8 mouse cellular contexts compared by ENCODE assay signal in genomic region chr12:34451198-34451597, GRCm38 (mm10).
DNase-seq lines count a peak whose midpoint lies in the region; ATAC-seq and TF ChIP-seq lines count a peak whose summit lies in the region.

No protein-coding gene starts in this region.

- H3K27ac ChIP-seq in layer of hippocampus, adult 2 months, result no peak overlapping the region
- no peak overlapping the region for H3K27ac ChIP-seq in embryonic fibroblast, embryonic 13.5 days (ENCODE audit: insufficient read depth, low read length)
- no peak overlapping the region for H3K27ac ChIP-seq in hindbrain, embryonic 12.5 days

- no peaks in the 10 kb centered on the region for H3K36me3 ChIP-seq in hindbrain, embryonic 12.5 days

- H3K9me3 ChIP-seq in hindbrain, embryonic 12.5 days (replicated peaks), result no peaks in the 10 kb centered on the region

- no peak for ATAC-seq in hindbrain, embryonic 12.5 days (ENCODE audit: low FRiP score)

- H3K27me3 ChIP-seq in hindbrain, embryonic 12.5 days, result no peaks in the 10 kb centered on the region

- H3K4me3 ChIP-seq in layer of hippocampus, adult 2 months, result no peak overlapping the region
- H3K4me3 ChIP-seq in embryonic fibroblast, embryonic 13.5 days (ENCODE audit: insufficient read depth, low read length), result no peak overlapping the region
- H3K4me3 ChIP-seq in hindbrain, embryonic 12.5 days, result no peak overlapping the region

- H3K4me2 ChIP-seq in hindbrain, embryonic 12.5 days (replicated peaks), result no peak overlapping the region

- no peak for TF ChIP-seq POLR2A in embryonic fibroblast, embryonic 13.5 days (IDR thresholded peaks at IDR 0.05; ENCODE audit: low read depth, low read length)

- peak; percentile 11 for DNase-seq in cerebellum, adult 8-10 months
- DNase-seq in cerebellum, adult 9-11 months, result no peak
- DNase-seq in layer of hippocampus, adult 2 months (ENCODE audit: low spot score in 2 of 2), result peak in 1 of 2 experiments; percentile 34
- DNase-seq in layer of hippocampus, adult 9-10 months (ENCODE audit: low spot score), result no peak
- peak; percentile 44 to 56 for DNase-seq in B cell, adult 2 months
- no peak for DNase-seq in urinary bladder, postnatal 25 days (ENCODE audit: low spot score)

- no peak overlapping the region for H3K9ac ChIP-seq in hindbrain, embryonic 12.5 days

- peak; percentile 83 for TF ChIP-seq CTCF in layer of hippocampus, adult 2 months (conservative IDR thresholded peaks at IDR 0.05)
- 0 out of 2 replicates have a peak, but pooled peaks have one; percentile 35 for TF ChIP-seq CTCF in embryonic fibroblast, embryonic 13.5 days (IDR thresholded peaks at IDR 0.05; ENCODE audit: borderline replicate concordance, insufficient read depth, low read length)

- H3K4me1 ChIP-seq in embryonic fibroblast, embryonic 13.5 days (ENCODE audit: control insufficient read depth, insufficient read depth, low read length), result no peaks in the 10 kb centered on the region
- no peaks in the 10 kb centered on the region for H3K4me1 ChIP-seq in hindbrain, embryonic 12.5 days

- WGBS in hindbrain, embryonic 12.5 days, result 66% methylated on average over 2 of the region's 2 CpGs

Comparison
In these comparisons a context has a peak if more than half of its experiments do, and no peak if none do; other contexts are left out.
1. DNase-seq: peak in cerebellum, adult 8-10 months (single experiment) and B cell, adult 2 months (2 of 2); none in cerebellum, adult 9-11 months (single experiment), layer of hippocampus, adult 9-10 months (single experiment) and urinary bladder, postnatal 25 days (single experiment).